Mouse (Mus musculus): Measurements from ENCODE around the gene Klrb1f.

DNA sequence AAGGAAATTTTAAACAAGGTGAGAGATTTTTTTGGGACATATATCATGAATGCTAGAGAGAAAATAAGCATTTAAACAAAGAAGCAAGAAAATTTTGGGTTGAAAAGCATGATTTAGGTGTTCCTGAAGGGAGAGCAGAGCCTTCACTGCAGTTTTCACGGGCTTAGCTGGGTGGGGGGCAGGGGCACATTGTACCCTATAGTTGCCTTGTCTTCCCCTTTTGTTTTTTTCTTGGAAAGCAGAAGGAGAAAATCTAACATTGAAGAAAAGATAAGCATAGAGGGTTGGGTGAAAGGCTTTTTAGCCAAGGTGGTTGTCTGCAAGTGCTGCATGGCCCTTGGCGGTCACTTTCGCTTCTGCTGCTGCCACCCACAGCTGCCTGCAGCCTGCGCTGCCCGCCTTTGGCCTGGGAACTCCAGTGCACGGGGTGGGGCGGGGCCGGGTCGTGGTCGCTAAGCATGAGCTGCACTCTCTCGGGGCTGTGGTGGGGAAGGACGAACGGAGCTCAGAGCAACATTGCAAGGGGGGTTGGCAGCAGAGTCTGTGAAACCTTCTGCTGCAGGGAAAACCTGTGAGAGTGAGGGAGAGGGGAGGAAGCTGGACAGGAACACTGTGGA lies 3.3 kb downstream of the Klrb1f start:
- TF ChIP-seq CTCF (IDR thresholded peaks at IDR 0.05; ENCODE audit: insufficient read depth, low read length) (no peak), POLR2A (IDR thresholded peaks at IDR 0.05; ENCODE audit: borderline replicate concordance, extremely low read depth, low read depth, low read length) (no peak)

All from lung, adult 2 months (tissue).